Mouse (Mus musculus) yolk sac, embryonic 10.5 days (tissue): ENCODE results near the gene Pla2g12b.
"Not testable (repeated sequence)": the region's sequence is repeated elsewhere in the genome, so short reads cannot be mapped to it uniquely, and the experiment has no call there.

ENCODE experiments used
- DNase-seq: peaks from one replicate; pipeline ENCODE4 v3.0.0-alpha.2; 2017; ENCODE audit warnings: low spot score

Gene Pla2g12b

GRCm38 (mm10) chr10:59402899-59403792 lies at the start of gene Pla2g12b:
Pla2g12b (plus strand) TSS chr10:59403660.
- DNase-seq: peak; percentile 79

GRCm38 (mm10) chr10:59354120-59354519 lies 49.3 kb upstream of the Pla2g12b start:
- no peak for DNase-seq

DNA sequence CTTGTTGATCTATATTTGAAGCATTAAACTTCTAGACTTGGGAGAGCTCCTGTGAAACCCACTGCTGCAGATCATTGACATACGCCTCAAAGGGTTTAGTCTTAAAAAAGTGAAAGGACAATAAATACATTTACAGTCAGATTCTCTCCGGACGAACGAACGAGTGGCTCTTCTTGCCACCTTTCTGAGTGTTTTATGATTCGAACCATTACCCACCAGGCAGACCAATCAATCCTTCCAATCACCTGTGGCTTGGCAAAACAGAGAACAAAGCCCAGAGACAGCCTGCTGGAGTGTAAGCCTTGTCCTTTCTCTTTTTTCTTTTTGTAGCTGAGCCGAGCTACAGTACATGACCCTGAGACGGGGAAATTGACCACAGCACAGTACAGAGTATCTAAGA lies 48.4 kb upstream of the Pla2g12b start:
- no peak for DNase-seq

- DNase-seq: no peak
Observed at GRCm38 (mm10) chr10:59358744-59359143, 44.7 kb upstream of the Pla2g12b start.

- DNase-seq: no peak
Observed at GRCm38 (mm10) chr10:59363208-59363607, 40.3 kb upstream of the Pla2g12b start.

DNA sequence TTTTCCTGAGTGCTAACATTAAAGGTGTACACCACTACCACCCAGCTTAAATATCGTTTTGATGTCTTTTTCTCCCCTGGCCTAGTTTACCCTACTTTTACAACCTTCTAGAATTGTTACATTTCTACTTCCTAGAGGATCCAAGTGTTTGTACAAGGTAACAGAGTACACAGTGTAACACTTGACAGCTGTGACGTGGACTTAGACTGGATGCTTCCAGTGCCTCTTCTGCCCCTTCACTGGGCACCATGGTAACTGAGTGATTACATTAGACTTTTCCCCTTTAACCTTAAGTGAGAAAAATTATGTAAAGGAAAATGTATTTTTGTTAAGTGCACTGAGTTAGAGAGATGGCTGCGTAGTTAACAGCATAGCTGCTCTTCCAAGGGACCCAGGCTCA lies 38.9 kb upstream of the Pla2g12b start:
- no peak for DNase-seq

- peak; percentile 40 for DNase-seq
Observed at GRCm38 (mm10) chr10:59365804-59366589, 37.5 kb upstream of the Pla2g12b start.

DNA sequence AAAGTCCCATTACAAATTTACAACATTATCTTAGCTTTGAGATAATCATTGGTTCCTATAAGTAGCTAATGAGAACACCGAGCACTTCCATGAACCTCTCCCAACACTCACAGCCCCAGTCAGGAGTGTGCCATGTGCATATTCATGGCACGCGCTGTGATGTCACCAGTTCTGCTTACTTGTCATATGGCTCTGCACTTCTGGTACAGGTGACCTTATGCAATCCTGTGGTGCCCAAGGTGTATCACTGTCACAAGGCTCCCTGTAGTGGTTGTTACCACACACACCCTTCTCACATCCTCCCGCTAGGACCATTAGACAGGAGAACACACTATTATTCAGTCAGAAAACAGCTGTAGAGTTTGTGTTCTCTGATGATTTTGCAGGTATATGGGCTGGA lies 36.7 kb upstream of the Pla2g12b start:
- DNase-seq: no peak

DNA sequence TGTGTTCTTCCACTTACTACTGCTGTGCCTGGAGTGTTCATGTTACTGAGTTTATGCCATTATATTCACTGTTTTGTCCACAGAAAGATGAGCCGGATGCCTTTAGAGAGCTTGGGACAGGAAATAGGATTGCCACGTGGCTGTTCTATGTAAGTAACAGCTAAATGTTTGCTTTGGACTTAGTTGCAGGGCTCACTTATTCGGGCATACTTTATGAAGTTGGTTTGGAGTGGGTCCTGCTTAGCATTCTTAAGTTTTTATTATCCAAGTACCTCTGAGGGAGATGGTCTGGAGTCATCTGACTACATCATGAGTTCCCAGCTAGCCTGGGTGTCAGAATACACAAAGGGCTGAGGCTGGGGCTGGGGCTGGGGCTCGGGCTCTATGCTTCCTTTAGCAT lies 36.3 kb upstream of the Pla2g12b start:
- DNase-seq: no peak

DNA sequence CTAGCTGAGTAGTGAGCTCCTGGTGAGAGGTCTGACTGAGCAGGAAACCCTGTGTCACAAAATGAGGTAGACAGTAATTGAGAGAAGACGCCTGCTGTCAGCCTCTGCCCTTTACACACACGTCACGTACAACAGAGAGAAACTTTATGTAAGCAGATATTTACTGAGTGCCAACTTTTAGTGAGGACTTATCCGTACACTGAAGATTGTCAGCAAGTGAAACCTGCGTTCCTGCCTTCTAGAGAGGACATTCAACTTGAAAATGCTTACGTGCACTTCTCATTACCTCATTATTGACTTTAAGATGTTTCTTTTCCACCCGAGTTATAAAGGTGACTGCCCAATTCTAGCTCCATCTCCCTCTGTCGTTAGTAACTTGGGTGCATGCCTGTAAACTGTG lies 34.7 kb upstream of the Pla2g12b start:
- DNase-seq: no peak

GRCm38 (mm10) chr10:59369426-59369825 lies 34.0 kb upstream of the Pla2g12b start:
- no peak for DNase-seq

DNA sequence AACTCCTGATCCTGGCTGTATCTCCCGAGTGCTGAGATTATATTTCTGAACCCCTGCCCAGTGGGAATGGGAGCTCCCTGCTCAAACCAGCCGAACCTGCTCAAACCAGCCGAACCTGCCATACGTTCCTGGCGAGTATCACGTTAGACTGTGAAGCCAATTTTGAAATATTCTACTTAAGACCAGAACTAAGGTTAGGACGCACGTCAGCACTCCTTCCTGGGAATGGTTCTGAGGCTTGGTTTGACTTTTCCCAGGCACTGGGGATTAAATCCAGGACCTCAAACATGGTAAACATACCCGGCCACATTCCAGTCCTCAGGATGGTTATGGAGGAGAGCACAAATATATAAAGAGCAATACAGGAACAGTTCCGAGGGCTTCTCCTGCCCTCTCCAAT lies 25.6 kb upstream of the Pla2g12b start:
- peak; percentile 38 for DNase-seq

DNA sequence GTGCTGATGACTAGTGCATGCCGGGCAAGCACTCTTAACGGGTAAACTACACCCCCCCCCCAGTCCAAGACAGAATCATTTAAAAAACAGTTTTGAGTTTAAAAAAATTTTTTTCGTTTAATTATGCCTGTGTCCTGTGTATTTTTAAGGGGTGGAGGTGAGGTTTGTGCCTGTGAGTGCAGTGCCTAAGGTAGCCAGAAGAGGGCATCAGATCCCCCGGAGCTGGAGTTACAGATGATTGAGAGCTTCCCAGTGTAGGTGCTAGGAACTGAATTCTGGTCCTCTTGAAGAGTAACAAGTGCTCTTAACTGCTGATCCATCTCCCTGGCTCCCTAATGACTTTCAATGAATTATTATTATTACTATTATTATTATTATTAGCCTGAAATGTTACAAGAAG lies 24.7 kb upstream of the Pla2g12b start:
- no peak for DNase-seq

DNA sequence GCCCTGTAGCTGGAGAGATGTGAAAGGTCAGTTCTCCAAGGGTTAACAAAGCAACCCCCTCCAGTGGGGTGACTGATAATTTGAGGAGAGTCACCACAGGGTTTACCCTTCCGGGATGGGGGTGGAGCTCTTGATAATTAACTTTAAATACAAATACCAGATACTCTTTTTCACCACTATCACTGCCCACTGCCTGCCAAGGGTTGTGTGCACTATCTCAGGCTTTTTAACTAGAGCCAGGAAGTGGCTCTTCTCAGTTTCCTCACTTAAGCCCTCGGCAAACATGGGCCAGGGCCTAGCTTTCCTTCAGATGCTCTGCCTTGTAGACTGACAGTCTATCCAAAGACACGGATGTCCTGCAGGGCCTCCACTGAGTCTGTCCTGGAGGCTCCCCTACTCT lies 23.5 kb upstream of the Pla2g12b start:
- no peak for DNase-seq

GRCm38 (mm10) chr10:59380411-59380821 lies 23.0 kb upstream of the Pla2g12b start:
- no peak for DNase-seq

- DNase-seq: not testable (repeated sequence)
Observed at GRCm38 (mm10) chr10:59381563-59381962, 21.9 kb upstream of the Pla2g12b start.

- DNase-seq: no peak
Observed at GRCm38 (mm10) chr10:59386951-59387350, 16.5 kb upstream of the Pla2g12b start.

GRCm38 (mm10) chr10:59389652-59390051 lies 13.8 kb upstream of the Pla2g12b start:
- DNase-seq: no peak

DNA sequence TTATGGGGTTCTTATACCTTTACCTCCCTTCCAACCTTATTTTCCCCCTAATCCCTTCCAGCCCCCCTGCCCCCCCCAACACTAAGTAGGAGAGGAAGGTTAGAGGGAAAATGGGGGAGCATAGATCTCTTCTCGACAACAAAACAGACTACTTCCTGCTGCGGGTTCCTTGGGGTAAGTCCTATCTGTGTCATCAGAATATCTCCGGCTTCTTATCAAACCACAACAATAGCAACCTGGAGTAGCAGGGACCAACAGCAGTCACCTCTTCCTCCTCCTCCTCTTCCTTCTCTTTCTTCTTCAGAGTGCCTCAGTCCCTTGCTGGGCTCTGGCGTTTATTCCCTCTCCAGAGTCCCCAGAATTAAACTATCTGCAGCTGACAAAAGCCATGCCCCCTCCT lies 11.6 kb upstream of the Pla2g12b start:
- no peak for DNase-seq

DNA sequence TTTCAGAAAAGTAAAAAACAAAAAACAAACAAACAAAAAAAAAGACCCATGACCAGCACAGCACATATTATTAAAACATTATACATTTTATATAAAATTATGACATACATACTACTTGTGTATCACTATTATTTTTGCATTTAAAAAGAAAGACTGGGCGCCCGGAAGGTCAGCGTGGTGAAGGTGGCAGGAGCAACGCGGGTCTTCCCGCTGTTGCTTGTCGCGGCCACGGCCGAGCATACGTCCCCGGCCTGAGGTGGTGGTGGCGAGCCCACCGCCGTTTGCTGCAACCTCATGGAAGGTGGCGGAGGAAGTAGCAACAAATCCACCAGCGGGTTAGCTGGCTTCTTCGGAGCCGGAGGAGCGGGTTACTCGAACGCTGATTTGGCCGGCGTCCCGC lies 8.0 kb upstream of the Pla2g12b start, which contains the start of gene Gm10273:
Gm10273 (plus strand) TSS at position 172 of the 400 bp plus-strand sequence.
- DNase-seq: not testable (repeated sequence)

- DNase-seq: peak; percentile 58
Observed at GRCm38 (mm10) chr10:59403793-59404149, 311 bp downstream of the Pla2g12b start.

- DNase-seq: no peak
Observed at GRCm38 (mm10) chr10:59408499-59408898, 5.0 kb downstream of the Pla2g12b start.

DNA sequence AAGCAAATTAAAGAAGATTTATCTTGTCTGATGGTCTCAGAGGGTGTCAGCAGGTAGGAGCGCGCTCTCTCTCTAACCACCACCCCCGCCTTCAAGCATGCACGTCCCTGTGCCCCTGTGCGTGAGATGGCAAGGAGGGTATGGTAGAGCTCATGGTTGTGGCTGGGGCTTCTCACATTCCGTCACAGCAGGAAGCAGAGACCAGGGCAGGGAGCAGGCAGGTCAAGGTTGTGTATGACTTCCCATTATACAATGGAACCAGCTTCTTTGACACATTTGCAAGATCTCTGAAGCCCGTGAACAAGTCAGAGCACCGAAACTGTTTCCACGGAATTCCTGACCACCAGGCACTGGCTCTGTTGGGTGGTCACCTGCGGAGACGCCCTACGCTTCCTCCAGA lies 6.8 kb downstream of the Pla2g12b start:
- DNase-seq: no peak
